Mouse (Mus musculus) CD4-positive helper T cell, adult 2 months (primary cell): ENCODE measurements around the gene Slc15a3.
A peak's percentile ranks its signal among the peaks of the same experiment; 100 is the strongest.

Experiments
- DNase-seq: peaks from one replicate; pipeline ENCODE4 v3.0.0-alpha.2; 2012; ENCODE audit warnings: low read depth, missing footprints, low spot score

The Slc15a3 gene

DNA sequence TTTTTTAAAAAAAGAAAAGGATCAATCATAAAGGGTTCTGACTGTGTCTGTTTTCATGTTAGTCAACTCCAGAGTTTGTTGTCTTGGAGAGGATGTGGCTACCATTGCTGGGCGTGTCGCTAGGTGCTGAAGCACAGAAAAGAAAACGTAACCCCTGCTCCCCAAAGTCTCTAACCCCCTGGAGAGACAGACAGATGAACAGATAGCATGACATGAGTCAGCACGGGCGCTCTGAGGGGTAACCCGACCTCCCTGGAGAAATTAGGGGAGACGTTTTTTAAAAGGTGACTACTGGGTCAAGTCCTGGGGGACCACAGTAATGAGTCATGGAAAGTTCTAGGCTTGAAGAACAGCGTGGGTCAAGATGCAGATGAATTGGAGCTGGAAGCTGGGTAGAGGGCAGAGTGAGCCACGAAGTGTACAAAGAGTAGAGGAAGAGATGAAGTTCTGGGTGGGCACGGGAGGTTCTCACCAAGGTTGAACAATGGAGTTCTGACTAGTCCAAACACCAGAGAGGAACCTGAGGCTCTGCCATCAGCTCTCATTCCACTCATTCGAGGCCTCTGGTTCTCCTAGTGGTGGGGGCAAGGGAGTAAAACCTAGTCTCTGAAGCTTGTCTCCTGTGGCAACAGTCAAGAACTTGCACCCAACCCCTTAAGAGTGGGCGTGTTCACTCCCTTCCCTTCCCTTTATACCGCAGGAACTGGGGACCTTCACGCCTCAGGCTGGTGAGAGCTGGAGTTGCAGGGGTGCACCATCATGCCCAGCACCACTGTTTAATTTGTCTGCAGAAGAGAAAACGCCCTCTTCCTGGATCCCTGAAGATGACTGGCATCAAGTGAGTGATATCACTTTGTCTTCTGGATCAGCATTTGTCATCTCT is at the start of gene Slc15a3:
Slc15a3 (plus strand) TSS at position 718 of the 883 bp plus-strand sequence.
- DNase-seq = peak; percentile 74

- DNase-seq = no peak
Observed at GRCm38 (mm10) chr19:10790323-10790722, 49.2 kb upstream of the Slc15a3 start.

DNA sequence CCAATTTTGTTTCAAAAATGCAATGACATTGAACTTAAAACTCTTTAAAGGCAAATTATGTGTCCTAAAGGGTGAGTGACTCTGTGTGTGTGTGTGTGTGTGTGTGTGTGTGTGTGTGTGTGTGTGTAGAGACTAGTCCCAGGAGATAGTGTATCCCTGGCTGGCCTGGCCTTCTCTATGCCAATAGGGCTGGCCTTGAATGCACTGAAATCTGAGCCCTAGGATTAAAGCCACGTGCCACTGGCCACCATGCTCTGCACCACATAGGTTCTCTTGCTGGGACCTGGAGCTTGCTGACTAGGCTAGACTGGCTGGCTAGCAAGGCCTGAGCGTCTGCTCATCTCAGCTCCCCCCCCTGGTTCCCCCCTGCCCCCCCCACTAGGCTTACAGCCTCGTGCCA is 46.5 kb upstream of the Slc15a3 start:
- no peak for DNase-seq

DNA sequence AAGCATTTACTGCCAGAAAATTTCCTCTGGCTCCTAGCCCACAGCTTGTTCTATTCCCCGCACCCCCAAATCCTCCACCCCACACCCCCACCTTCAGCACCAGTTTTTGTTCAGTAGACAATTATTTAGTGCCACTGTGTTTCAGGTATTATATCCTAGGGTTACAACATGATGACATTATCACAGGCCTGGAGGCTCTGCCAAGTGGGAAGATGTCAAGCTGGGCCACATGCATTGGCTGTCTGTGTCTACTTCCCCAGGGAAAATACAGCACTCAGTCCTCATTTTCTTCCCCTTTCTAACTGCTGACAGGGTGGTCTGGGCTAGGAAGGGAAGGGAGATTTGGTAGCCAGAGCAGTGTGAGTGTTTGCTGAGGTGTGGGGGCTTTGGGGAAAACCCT is 44.6 kb upstream of the Slc15a3 start:
- no peak for DNase-seq

GRCm38 (mm10) chr19:10798576-10798975 is 41.0 kb upstream of the Slc15a3 start:
- DNase-seq = no peak

DNA sequence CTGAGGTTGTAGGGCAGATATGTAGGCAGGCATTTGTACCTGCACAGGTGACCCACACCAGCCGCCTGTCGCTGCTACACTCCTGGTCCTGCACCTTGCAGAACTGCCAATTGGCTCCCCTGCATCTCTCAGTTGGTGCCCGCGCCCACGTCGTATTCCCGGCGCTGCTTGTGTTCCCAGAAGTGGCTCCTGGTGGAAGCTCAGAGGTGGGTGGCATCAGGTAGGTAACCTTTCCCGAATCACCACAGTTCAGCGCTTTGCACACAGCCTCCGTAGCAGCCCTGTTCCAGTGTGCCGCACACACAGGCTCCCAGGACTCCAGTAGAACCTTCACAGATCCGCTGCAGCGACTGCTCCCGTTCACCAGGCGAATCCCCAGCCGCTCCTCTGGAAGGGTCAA is 40.4 kb upstream of the Slc15a3 start:
- no peak for DNase-seq

GRCm38 (mm10) chr19:10801070-10801469 is 38.5 kb upstream of the Slc15a3 start:
- DNase-seq = peak; percentile 59

DNA sequence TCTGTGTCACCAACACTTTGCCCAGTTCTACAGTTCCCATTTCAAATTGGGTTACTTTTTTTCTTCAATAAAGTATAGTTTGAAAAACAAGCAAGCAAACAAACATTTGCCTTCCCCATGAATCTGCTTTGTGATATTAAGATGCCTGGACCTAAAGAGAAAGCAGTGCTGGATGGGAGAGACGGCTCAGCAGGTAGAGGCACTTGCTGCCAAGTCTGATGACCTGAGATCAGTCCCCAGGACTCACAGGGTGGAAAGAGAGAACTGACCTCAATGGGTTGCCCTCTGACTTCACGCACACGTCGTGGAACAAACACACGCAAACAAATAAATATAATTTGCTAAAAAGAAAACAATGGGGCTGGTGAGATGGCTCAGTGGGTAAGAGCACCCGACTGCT is 37.6 kb upstream of the Slc15a3 start:
- no peak for DNase-seq

- no peak for DNase-seq
Observed at GRCm38 (mm10) chr19:10803751-10804150, 35.8 kb upstream of the Slc15a3 start.

GRCm38 (mm10) chr19:10804850-10805660 is 34.5 kb upstream of the Slc15a3 start:
- no peak for DNase-seq

DNA sequence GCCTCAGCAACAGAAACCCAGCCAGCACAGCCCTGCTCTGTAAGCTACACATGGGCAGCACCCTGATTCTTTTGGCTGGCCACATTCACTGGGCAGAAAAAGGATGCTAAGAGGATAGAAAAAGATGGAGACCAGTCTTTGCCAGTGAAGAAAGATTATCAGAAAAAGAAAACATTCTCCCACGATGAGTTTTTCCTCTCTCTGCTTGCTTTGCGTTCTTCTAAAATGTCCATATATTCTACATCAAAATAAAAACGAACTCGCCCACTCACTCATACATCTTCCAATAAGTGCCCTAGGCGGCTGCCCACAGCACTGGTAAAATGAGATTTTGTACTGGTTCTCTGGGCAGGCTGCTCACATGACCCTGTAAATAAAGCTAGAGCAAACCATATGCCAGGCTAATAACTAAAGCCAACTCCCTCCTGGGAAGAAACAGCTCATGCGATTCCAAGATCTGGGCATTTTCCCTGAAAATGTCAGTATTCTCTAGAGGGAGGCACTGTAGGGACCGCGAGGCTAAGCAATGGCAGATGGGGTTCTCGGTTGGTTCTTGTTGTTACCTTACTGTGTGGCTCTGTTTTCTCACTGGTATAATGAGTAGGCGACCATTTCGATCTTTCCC is 33.8 kb upstream of the Slc15a3 start:
- DNase-seq = no peak

- DNase-seq = no peak
Observed at GRCm38 (mm10) chr19:10808524-10809233, 30.8 kb upstream of the Slc15a3 start.

DNA sequence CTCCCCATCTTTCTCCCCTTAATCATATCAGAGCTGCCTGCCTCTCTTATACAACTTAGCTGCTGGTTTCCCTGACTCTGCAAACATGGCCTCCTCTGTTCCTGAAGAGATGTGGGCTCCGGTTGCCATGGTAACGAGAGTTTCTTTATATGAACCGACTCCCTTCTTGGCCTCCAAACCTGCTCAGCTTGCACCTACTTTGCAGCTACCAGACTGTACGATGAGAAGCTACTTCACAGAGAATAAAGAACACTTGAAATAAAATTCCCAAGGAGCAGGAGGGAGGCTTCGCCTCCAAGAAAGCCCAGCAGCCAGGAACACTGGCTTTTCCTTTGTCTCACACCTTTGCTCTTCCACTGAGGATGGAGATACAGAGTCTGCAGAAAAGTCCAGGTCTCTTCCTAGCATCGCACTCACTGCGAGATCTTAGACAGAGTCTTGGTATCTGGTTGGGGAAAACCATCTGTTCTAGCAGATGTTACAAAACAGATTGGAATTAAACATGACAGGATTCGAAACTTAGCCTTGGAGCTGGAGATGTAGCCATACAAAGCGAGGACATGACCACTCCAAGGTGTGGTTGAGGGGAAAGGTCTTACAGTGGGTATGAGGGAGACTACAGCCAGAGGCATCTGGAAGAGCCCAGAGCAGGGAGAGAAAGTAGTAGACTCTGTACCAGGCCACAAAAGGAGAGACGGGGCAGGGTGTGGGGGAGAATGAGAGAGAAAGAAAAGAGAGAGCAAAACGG is 29.9 kb upstream of the Slc15a3 start:
- DNase-seq = no peak

DNA sequence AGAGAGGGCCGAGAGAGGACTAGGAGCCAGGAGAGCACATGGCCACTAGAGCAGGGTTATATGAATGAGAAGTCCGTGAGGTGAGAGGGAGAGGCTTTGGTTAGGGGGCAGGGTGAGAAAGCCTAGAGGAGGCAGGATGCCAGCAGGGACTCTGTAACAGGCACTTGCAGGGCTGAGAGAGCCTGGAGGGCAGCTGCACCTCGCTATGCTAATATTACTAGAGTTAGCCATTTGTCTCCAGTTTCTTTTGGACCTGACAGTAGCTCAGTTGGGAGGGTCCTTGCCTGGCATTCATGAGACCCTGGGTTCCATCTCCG is 29.4 kb upstream of the Slc15a3 start:
- DNase-seq = no peak

- peak; percentile 53 for DNase-seq
Observed at GRCm38 (mm10) chr19:10811471-10811870, 28.1 kb upstream of the Slc15a3 start.

DNA sequence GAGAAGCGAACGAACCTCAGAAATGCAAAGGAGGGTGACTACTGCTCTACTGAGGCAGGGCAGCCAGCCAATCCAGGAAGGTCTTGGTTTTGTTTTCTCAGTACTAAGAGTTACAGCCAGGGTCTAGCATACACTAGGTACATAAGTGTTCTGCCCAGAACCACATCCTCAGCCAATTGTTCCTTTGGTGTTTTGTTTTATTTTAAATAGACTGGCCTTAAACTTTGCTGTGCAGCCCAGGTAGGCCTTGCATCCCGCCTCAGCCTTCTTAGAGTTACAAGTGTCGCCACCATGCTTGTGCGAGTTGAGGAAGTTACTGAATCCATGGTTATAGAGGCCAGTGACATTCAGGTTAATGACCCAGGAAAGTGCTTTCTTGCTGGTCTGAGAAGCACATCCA is 26.5 kb upstream of the Slc15a3 start:
- peak; percentile 62 for DNase-seq

DNA sequence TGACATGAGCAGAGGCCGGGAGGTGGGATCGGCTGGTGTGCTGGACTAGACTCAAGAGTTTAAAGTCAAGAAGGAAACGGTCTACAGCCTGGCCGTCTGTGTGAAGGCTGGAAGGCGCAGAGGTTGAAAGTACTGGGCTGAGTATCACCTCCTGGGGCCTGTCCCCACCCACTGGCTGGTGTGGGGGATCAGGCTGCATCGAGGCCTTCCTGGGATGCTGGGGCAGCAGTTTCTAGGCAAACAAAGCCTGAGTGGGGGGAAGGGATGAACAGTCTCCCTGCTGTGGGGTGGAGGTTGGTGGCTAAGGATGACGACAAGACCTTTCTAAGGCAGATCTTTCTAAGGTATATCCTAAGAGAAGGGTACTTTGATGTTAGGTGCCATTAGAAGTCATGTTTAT is 25.6 kb upstream of the Slc15a3 start:
- peak; percentile 63 for DNase-seq

GRCm38 (mm10) chr19:10815871-10816270 is 23.7 kb upstream of the Slc15a3 start:
- peak; percentile 82 for DNase-seq

DNA sequence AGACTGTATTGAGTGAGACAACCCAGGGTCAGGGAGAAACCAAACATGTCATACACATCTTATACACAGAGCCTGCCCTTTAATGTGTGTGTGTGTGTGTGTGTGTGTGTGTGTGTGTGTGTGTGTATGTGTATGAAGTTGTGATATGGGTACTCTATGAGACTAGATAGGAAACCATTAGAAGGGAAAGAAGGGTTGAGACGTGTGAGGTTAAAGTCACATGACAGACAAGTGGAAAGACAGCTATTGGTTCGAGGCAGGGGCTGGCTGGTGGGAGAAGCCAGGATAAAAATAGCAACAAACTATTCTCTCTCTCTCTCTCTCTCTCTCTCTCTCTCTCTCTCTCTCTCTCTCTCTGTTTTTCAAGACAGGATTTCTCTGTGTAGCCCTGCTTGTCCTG is 23.1 kb upstream of the Slc15a3 start:
- DNase-seq = peak; percentile 60

DNA sequence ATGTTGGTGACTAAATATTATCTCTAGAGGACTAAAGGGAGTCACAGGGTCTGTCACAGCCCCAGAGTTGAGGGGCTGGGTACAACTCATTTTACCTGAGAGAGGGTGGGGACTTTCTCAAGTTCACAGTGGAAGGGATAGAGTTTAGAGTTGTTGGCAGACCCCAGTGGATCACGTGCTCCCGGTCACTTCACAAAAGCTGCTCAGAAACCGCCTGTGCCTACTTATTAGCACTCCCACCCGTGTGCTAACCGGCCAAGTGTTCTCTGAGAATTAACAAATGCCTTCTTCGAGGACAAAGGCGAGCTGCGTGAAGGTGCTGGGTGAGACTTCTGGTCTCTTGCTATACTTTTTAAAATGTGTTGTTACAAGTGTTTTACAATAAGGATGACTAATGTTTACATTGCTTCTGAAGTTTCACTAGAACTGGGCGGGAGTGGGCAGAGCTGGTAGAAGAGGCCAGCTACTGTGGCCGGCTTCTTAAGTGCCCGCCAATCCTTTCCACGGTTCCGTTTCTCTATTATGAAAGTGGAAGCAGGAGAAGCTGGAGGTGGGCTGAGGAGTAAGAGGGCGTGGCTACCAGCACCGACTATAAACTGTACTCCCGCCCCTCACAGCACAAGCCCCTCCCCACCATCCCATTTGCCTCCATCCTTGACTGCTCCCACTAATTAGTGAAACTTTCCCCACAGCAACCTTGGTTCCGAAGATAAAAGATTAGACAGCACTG is 21.1 kb upstream of the Slc15a3 start:
- peak; percentile 62 for DNase-seq
